Mouse (Mus musculus) spleen, postnatal 14 days (tissue): ENCODE measurements at regions not wholly inside any gene's neighbourhood (a gene's known extent, or its start where the extent isn't known, plus 50 kb on each side); places are given as distances from the start of the nearest gene placed in this dataset.

ENCODE experiments used
- DNase-seq, 2 experiments: peaks; one replicate each; pipeline ENCODE4 v3.0.0; 2021 to 2022; ENCODE audit warnings: low spot score in 2 of 2

- DNase-seq: no peak
Observed at GRCm38 (mm10) chr11:32136066-32136465, 64.0 kb downstream of the Il9r start.

- DNase-seq: no peak
Observed at GRCm38 (mm10) chr11:32133996-32134395, 66.1 kb downstream of the Il9r start.

- DNase-seq: peak in 1 of 2 experiments; percentile 28
Observed at GRCm38 (mm10) chr11:32132008-32132615, 68.0 kb downstream of the Il9r start.

- DNase-seq: no peak
Observed at GRCm38 (mm10) chr11:32128551-32128950, 71.5 kb downstream of the Il9r start.

GRCm38 (mm10) chr11:32128018-32128417, 72.1 kb downstream of the Il9r start:
- DNase-seq: no peak

- DNase-seq: no peak
Observed at GRCm38 (mm10) chr11:32127401-32127817, 72.7 kb downstream of the Il9r start.

GRCm38 (mm10) chr11:32126786-32127185, 73.3 kb downstream of the Il9r start:
- no peak for DNase-seq

GRCm38 (mm10) chr11:32126311-32126698, 73.8 kb downstream of the Il9r start:
- no peak for DNase-seq

- no peak for DNase-seq
Observed at GRCm38 (mm10) chr11:32125586-32126310, 74.3 kb downstream of the Il9r start.

GRCm38 (mm10) chr11:32120596-32120995, 79.5 kb downstream of the Il9r start:
- DNase-seq: no peak

GRCm38 (mm10) chr11:32118844-32119629, 81.0 kb downstream of the Il9r start:
- no peak for DNase-seq

- no peak for DNase-seq
Observed at GRCm38 (mm10) chr11:32117930-32118329, 82.1 kb downstream of the Il9r start.

GRCm38 (mm10) chr11:32113118-32113826, 86.8 kb downstream of the Il9r start:
- no peak for DNase-seq

- no peak for DNase-seq
Observed at GRCm38 (mm10) chr11:32112521-32112920, 87.6 kb downstream of the Il9r start.

- no peak for DNase-seq
Observed at GRCm38 (mm10) chr11:32111841-32112240, 88.2 kb downstream of the Il9r start.

- no peak for DNase-seq
Observed at GRCm38 (mm10) chr11:32109911-32110310, 90.2 kb downstream of the Il9r start.
